Mouse (Mus musculus) neutrophil, adult 65 days (primary cell): ENCODE results near the gene Tmem175. TPM values are rescaled to one million over a fixed set of nuclear protein-coding genes. Genes with fewer than 3 reads are reported as not detected.

Experiments used
- total RNA-seq: library from RNA; stranded (reverse); gene quantifications from 2 replicates; pipeline ENCODE4 v1.2.4, GENCODE M21; 2023

The Tmem175 gene
- 10.3 and 13.5 TPM in 2 replicates for total RNA-seq

DNA sequence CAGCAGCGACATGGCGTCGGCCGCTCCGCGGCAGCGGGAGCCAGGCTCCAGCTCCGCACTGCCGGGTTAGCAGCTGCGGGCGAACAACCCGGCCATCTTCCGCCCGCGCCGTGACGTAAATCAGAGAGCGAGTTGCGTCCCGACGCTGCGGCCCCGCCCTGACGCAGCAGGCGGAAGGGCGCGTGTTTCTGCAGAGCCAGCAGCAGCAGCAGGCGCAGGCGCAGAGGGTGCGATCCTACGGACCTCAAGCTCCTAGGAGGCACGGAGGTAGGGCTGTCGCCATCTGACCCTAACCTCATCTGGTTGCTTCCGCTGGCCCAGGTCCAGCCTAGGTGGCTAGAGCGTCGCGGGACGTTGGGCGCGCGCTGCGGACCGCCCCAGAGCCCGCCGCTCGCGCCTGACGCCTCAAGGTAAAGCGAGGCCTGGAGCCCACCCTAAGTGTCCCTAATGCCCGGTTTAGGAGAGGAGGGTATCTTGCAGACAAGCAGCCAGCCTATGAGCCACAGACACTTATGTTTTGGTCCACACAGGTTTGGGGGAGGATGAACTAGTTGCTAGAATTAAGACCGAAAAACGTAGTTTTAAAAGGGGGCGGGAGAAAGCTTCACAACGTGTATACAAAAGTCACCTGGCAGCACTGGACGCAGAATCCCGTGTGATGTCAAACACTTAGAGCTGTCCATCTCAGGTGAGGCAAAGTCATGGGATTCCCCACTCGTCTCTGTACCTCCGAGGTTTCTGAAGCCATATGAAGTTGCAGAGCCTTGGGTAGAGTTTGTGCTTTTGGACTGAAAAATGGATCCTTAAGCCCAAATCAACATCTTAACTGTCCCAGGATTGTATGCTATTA is at the start of gene Tmem175, which contains the start of gene Gak:
Tmem175 (plus strand) TSS at position 137 of the 850 bp plus-strand sequence.
Gak (minus strand) TSS at position 122 of the 850 bp plus-strand sequence.

GRCm38 (mm10) chr5:108659698-108660631 is 30.4 kb downstream of the Tmem175 start, which contains the start of gene Idua:
Gene Idua (plus strand): TSS chr5:108660331.

DNA sequence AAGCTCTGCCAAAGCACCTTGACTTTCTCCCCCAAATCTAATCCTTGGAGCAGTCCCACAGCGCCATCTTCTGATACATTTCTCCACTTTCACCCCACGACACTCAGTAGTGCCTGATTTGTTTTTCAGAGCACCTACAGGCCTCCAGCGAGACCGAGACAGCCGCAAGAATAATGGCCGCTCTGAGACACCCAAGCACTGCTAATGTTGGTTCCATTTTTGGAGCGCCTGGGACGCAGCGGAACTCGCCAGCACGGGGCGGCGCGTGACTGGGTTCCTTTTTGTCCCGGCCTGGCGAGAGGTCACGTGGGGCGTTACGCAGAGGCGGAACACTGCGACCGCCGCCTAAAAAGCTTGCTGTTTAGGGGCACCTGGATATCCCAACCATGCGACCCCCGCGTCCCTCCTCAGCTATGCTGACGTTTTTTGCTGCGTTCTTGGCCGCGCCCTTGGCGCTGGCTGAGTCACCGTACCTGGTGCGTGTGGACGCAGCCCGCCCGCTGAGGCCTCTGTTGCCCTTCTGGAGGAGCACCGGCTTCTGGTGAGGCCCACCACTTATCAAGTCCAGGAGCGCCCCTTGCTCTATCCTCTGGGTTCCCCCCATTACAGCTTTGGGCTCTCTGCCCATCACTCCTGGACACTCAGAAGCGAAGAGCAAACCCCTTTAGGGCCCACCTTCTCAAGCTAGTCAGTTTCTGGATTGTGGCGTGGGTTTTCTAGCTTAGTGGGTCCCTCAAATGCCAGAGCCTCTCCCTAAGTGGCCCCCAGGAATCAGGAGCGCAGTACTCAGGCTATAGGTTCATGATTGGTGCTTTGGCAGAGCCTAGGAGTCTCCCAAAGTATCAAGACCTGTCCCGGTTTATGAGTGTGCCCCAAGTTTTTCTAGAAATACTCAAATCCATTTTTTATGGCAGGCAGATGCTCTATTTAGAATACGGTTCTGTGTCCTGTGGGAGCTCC is 39.7 kb downstream of the Tmem175 start, which contains the start of gene Dgkq:
Dgkq (minus strand) TSS at position 696 of the 960 bp plus-strand sequence.

GRCm38 (mm10) chr5:108675251-108675816 is 45.8 kb downstream of the Tmem175 start, which contains the start of gene Slc26a1:
Gene Slc26a1 (minus strand): TSS chr5:108675569.

DNA sequence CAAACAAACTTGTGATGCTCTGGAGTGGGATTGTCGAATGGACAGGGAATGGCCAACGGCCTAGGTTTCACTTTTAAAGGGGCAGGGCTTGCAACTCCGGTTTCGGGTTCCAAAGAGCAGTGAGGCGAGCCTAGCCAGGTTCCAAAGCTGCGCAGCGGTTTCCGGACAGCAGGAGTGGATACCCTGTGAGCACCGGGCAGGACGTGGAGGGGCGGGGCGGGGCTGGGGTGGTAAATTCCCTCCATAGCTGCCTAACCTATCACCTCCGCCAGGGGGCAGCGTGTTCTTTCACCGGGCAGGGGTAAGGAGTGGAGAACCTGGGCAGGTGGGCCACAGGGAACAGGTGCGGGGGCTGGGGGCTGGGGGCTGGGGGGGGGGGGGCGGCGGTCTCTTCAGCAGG is 62.7 kb downstream of the Tmem175 start, which contains the start of gene Fgfrl1:
Fgfrl1 (plus strand) TSS at position 112 of the 400 bp plus-strand sequence.

Other genes starting within 250 kb of the Tmem175 start
- gene Pde6b, start 241.4 kb upstream of the Tmem175 start, total RNA-seq, result not detected in 2 replicates
- gene Atp5k, start 195.3 kb upstream of the Tmem175 start, total RNA-seq, result 49.6 and 66.6 TPM in 2 replicates
- 12.2 and 13.4 TPM in 2 replicates for gene Mfsd7a, start 180.9 kb upstream of the Tmem175 start, total RNA-seq
- 11.1 and 14.6 TPM in 2 replicates for gene Pcgf3, start 168.5 kb upstream of the Tmem175 start, total RNA-seq
- not detected in 2 replicates for gene Cplx1, start 79.7 kb upstream of the Tmem175 start, total RNA-seq
- gene Gak, start within 50 bp of the Tmem175 start, total RNA-seq, result 115 and 124 TPM in 2 replicates
- 12.8 and 18.0 TPM in 2 replicates for gene Idua, start 30.6 kb downstream of the Tmem175 start, total RNA-seq
- 9.8 and 18.2 TPM in 2 replicates for gene Dgkq, start 39.9 kb downstream of the Tmem175 start, total RNA-seq
- gene Slc26a1, start 45.8 kb downstream of the Tmem175 start, total RNA-seq, result 0.16 TPM in 2 replicates
- 0.64 and 1.9 TPM in 2 replicates for gene Fgfrl1, start 62.6 kb downstream of the Tmem175 start, total RNA-seq
- not detected in 2 replicates for gene Rnf212, start 145.2 kb downstream of the Tmem175 start, total RNA-seq
- gene Tmed11, start 165.6 kb downstream of the Tmem175 start, total RNA-seq, result not detected in 2 replicates
- gene Vmn2r8, start 179.1 kb downstream of the Tmem175 start, total RNA-seq, result not detected in 2 replicates
- gene Vmn2r9, start 222.8 kb downstream of the Tmem175 start, total RNA-seq, result not detected in 2 replicates